Mouse (Mus musculus): ENCODE results near the gene Smg7.
A peak's percentile ranks its signal among the peaks of the same experiment; 100 is the strongest.

The Smg7 gene

GRCm38 (mm10) chr1:152841057-152841456 is 61.4 kb downstream of the Smg7 start:
- DNase-seq (ENCODE audit: inconsistent age in 2 of 2, low spot score in 1 of 2) = no peak

- DNase-seq (ENCODE audit: inconsistent age in 2 of 2, low spot score in 1 of 2) = no peak
Measured at GRCm38 (mm10) chr1:152840343-152840742, 62.1 kb downstream of the Smg7 start.

- DNase-seq (ENCODE audit: inconsistent age in 2 of 2, low spot score in 1 of 2) = no peak
Measured at GRCm38 (mm10) chr1:152838841-152839240, 63.6 kb downstream of the Smg7 start.

GRCm38 (mm10) chr1:152838026-152838702 is 64.3 kb downstream of the Smg7 start:
- no peak for DNase-seq (ENCODE audit: inconsistent age in 2 of 2, low spot score in 1 of 2)

- DNase-seq (ENCODE audit: inconsistent age in 2 of 2, low spot score in 1 of 2) = peak; percentile 45 to 73
Measured at GRCm38 (mm10) chr1:152835061-152835460, 67.4 kb downstream of the Smg7 start.

- no peak for DNase-seq (ENCODE audit: inconsistent age in 2 of 2, low spot score in 1 of 2)
Measured at GRCm38 (mm10) chr1:152832316-152832715, 70.1 kb downstream of the Smg7 start.

GRCm38 (mm10) chr1:152831619-152832018 is 70.8 kb downstream of the Smg7 start:
- no peak for DNase-seq (ENCODE audit: inconsistent age in 2 of 2, low spot score in 1 of 2)

- DNase-seq (ENCODE audit: inconsistent age in 2 of 2, low spot score in 1 of 2) = peak; percentile 31 to 48
Measured at GRCm38 (mm10) chr1:152831003-152831402, 71.4 kb downstream of the Smg7 start.

GRCm38 (mm10) chr1:152830054-152830453 is 72.4 kb downstream of the Smg7 start:
- DNase-seq (ENCODE audit: inconsistent age in 2 of 2, low spot score in 1 of 2) = no peak

GRCm38 (mm10) chr1:152828637-152829355 is 73.7 kb downstream of the Smg7 start:
- DNase-seq (ENCODE audit: inconsistent age in 2 of 2, low spot score in 1 of 2) = no peak

GRCm38 (mm10) chr1:152828168-152828567 is 74.3 kb downstream of the Smg7 start:
- DNase-seq (ENCODE audit: inconsistent age in 2 of 2, low spot score in 1 of 2) = no peak

GRCm38 (mm10) chr1:152826446-152826845 is 76.0 kb downstream of the Smg7 start:
- DNase-seq (ENCODE audit: inconsistent age in 2 of 2, low spot score in 1 of 2) = no peak

GRCm38 (mm10) chr1:152824206-152824605 is 78.2 kb downstream of the Smg7 start:
- no peak for DNase-seq (ENCODE audit: inconsistent age in 2 of 2, low spot score in 1 of 2)

GRCm38 (mm10) chr1:152821746-152822145 is 80.7 kb downstream of the Smg7 start:
- no peak for DNase-seq (ENCODE audit: inconsistent age in 2 of 2, low spot score in 1 of 2)

- DNase-seq (ENCODE audit: inconsistent age in 2 of 2, low spot score in 1 of 2) = no peak
Measured at GRCm38 (mm10) chr1:152820911-152821695, 81.3 kb downstream of the Smg7 start.

GRCm38 (mm10) chr1:152819558-152819957 is 82.9 kb downstream of the Smg7 start:
- DNase-seq (ENCODE audit: inconsistent age in 2 of 2, low spot score in 1 of 2) = no peak

- DNase-seq (ENCODE audit: inconsistent age in 2 of 2, low spot score in 1 of 2) = peak; percentile 41 to 62
Measured at GRCm38 (mm10) chr1:152817794-152818193, 84.7 kb downstream of the Smg7 start.

- no peak for DNase-seq (ENCODE audit: inconsistent age in 2 of 2, low spot score in 1 of 2)
Measured at GRCm38 (mm10) chr1:152817027-152817769, 85.2 kb downstream of the Smg7 start.

GRCm38 (mm10) chr1:152815265-152815701 is 87.2 kb downstream of the Smg7 start:
- peak in 1 of 2 experiments; percentile 59 for DNase-seq (ENCODE audit: inconsistent age in 2 of 2, low spot score in 1 of 2)

- no peak for DNase-seq (ENCODE audit: inconsistent age in 2 of 2, low spot score in 1 of 2)
Measured at GRCm38 (mm10) chr1:152810533-152811439, 91.7 kb downstream of the Smg7 start.
